Mouse (Mus musculus): Measurements from ENCODE around the gene Sphk2.
A peak's percentile ranks its signal among the peaks of the same experiment; 100 is the strongest.

Sphk2 gene

DNA sequence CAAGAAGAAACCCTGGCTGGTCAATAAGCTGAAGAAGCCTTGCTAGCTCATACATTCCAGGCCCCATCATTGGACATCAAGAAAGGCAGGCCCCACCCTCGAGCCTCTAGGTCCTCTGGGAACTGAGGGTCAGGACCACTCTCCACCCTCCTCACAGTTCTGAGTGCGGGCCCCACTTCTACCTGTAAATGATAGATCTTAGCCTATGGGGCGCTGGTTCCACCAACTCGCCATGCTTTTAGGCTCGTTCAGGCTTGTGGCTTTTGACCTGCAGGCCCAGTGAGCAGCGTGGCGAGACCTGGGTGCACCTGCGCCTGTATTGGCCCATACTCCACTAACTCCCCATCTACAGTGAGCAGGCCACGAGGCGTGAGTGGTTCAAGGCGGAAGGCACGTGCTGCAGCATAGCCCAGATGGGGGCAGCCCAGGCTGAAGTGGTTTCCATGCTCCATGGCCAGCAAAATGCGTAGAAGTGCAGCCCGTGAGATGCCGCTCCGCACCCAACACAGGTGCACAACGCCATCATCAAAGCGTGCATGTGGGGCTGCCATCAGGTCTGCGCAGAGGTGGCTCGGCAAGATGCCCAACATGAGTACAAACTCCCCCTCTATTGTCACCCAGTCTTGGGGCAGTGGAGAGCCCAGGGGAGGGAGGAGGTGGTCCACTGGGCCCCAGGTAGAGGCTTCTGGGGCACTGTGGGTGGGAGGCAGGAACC lies 7.2 kb downstream of the Sphk2 start:
- DNase-seq (ENCODE audit: low spot score in 2 of 2): no peak

DNA sequence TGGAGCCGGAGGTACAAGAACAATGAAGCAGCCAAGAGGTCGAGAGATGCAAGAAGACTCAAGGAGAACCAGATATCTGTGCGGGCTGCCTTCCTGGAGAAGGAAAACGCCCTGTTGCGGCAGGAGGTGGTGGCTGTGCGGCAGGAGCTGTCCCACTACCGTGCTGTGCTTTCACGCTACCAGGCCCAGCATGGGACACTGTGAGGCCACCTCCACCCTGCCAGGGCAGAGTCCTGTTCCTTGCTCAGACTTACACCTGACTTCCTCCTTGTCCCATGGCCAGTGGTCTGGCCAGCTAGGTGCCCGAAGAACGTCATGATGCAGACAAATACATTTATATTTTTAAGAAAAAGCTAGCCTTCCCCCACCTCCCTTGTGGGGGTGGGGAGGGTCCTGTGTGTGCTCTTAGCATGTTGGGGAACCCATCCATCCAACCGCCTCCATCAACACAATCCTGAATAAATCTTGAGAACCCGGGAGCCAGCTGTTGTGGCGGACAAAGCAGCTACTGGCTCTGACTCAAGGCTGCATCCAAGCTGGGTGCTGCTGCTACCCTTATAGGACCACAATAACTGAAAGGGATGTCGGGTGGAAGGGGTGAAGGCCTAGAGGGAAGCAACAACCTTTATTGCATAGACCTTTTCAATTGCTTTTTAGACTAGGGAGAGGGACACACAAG lies 8.0 kb downstream of the Sphk2 start:
- DNase-seq (ENCODE audit: low spot score in 2 of 2): no peak

DNA sequence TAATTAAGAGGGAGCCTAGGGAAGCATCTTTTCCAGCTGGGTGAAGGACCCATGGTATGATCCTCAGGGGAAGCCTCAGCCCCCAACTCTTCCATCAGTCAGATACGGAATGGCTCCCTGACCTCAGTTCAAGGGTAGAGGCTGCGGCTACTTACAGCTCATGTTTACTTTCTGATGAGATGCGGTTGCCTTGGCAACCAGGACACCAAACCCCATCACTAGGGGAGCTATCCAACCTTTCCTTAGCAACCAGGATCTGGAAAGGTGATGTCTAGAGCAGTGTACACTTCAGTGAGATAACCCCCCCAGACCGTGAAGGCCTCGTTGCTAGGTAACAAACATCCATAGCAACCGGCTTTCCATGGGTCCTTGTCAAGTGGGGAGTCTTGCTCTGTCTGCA lies 8.8 kb downstream of the Sphk2 start:
- no peak for DNase-seq (ENCODE audit: low spot score in 2 of 2)

DNA sequence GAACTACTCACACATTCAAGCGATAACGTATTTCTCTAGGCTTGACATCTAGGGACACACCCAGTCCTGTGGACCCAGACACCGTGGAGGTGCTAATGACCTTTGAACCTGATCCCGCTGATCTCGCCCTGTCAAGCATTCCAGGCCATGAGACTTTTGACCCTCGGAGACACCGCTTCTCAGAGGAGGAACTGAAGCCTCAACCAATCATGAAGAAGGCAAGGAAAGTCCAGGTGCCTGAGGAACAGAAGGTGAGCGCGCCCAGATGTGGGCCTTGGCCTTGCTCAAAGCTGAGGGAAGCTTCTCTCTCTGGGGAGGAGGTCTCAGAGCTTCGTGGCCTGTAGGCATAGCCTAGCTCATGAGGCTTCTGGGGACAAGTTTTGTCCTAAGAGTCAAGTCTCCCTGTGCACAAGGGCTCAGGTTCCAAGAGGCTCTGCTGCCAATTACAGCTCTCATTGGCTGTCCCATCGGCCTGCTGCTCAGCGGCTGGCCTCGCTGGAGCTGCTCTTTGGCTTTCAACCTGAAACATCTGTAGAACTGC lies 9.5 kb downstream of the Sphk2 start:
- no peak for DNase-seq (ENCODE audit: low spot score in 2 of 2)

DNA sequence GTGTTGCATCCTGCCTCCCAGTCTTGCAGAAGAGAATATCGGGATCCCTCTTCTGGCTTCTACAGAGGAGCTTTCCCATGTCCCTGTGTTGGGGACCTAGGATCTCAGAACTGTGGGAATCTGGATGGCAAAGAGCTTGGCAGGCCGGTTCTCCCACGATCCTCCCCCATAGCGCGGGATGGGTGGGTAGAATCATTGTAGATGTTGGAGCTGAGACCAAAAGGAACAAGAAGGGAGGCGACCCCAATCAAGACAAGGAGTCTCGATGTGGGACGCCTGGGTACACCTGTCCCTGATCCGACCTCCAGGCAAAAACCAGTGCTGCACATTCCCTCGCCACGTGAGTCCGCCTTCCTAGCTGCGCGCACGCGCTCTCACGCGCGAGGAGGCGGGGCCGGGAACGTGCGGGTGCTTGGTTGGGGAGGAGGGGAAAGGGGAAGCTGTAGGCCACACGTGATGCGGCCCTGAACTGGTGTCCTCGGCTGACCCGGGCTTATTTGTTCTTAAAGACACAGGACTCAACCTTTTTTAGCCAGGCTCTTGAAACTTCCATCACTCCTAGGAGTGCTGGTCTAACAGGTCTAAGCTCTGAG lies 10.3 kb downstream of the Sphk2 start:
- peak; percentile 93 to 97 for DNase-seq (ENCODE audit: low spot score in 2 of 2)

DNA sequence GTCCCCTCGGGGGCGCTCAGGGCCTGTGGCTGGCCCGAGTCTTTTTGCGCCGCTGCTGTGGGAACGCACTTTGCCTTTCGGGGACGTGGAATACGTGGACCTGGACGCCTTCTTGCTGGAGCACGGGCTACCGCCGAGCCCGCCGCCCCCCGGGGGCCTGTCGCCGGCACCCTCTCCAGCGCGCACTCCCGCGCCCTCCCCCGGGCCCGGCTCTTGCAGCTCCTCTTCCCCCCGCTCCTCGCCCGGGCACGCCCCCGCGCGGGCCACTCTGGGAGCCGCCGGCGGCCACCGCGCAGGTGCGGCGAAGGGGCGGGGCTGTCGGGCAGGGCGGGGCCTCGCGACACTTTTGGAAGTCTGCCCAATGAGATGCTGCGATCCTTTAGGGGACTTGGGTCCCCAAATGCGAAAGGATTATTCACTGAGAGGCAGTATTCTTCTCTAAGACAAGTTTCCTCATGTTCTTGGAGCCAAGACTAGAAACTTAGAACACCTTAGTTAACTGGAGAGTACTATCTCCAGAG lies 11.0 kb downstream of the Sphk2 start:
- peak; percentile 87 to 90 for DNase-seq (ENCODE audit: low spot score in 2 of 2)

DNA sequence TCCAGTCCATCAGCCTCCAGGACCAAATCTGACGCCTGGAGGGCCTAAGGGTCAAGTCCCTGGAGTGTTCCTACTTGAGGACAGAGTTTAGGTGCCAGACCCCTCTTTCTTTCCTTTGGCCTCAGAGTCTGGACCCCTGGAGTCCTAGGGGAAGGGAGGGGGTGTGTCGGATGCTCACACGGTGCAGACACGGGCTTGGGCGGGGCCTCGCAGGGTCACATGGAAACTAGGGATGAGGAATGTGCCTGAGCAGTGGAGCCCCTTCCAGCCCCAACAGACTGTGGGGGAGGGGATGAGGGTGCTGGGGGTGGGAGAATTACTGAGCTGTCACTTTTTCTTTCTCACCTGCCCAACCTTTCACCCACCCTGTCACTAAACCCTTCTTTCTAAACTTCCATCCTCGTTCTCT lies 11.9 kb downstream of the Sphk2 start:
- DNase-seq (ENCODE audit: low spot score in 2 of 2): peak; percentile 77 to 83

DNA sequence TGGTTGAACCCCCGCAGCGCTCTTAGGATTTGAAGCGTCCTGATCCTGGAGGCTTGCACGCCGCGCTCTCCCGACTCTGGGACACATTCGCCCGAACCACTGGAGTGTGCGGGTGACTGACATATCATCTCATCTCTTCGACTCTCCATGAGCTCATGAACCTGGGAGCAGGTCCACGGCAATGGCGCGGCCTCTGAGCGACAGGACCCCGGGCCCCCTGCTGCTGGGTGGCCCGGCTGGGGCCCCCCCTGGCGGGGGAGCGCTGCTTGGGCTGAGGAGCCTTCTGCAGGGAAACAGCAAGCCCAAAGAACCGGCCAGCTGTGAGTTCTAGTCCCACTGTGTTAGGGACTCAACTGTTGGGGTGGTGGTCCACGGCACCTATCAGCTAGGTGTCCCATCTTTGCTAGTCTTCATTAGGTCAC lies 12.3 kb downstream of the Sphk2 start:
- no peak for DNase-seq (ENCODE audit: low spot score in 2 of 2)

DNA sequence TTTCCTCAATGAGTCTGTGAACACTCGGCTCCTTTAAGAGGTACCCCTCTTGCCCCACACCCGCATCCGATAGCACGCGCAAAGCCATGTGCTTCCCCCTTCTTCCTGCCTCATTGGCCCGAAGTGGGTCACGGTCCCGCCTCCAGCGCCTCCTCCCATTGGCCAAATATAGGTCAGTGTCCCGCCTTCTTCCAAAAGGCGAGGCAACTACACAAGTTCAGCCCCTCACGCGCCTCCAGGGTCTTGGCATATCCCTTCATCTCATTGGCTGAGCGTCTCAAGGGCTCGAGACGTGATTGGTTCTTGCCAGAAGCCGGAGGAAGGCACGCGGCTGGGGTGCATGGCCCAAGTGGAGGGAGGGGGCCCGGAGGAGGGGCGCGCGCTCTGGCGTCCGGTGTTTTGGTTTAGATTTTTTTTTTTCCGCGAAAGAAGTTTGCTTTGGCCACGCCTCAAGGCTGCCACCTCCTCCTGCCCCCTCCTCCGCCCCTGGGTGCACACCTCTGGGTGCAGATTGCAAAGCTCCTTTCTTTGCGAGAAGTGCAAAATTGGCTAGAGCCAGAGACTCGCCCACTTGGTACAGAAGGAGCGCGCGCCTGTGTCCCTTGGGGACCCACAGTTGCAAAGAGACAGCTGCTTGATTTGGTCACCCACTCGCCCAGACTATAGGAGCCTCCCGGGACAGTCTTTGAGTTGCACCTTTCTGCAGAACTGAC lies 12.9 kb downstream of the Sphk2 start, which contains the start of gene Dbp:
Gene Dbp, plus strand, starts transcription at position 359 of the 713 bp plus-strand sequence.
- peak; percentile 98 to 99 for DNase-seq (ENCODE audit: low spot score in 2 of 2)

DNA sequence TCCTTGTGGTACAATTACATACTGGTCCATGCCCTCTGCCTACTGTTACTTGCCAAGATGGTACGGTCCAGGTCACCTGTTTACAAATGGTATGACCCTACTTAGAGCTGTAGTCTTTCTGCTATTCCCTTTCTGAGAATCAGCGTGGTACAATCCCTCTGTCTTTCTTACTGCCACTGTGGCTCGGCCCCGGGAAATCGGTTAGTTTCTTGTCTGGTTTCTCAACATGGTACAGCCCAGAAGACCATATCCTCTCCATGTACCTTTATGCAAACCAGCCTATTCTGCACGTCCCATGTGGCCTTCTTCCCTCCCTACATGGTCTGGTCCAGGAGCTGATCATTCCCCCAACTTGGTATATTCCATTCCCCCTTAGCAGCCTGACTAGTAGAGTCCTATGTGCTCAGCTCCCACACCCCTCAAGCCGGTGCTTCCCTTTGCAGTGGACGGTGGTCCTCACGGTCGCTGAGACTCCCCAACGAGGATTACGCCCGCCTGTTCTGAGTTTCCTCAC lies 13.7 kb downstream of the Sphk2 start:
- peak in 1 of 2 experiments; percentile 71 for DNase-seq (ENCODE audit: low spot score in 2 of 2)

DNA sequence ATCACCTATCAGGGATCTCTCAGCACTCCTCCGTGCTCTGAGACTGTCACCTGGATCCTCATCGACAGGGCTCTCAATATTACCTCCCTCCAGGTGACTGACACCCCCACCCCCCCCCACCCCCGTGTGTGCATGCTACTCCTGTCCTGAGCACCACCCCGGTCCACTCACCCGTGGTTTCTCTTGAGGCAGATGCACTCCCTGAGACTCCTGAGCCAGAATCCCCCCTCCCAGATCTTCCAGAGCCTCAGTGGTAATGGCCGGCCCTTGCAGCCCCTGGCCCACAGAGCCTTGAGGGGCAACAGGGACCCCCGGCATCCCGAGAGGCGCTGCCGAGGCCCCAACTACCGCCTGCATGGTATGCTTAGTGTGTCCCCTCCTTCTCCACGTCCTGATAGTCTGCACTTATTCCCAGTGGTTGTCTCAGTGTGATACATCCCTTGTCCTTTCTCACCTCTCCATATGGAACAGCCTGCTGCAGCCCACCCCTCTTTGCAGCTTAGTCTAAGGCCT lies 14.2 kb downstream of the Sphk2 start:
- DNase-seq (ENCODE audit: low spot score in 2 of 2): no peak

DNA sequence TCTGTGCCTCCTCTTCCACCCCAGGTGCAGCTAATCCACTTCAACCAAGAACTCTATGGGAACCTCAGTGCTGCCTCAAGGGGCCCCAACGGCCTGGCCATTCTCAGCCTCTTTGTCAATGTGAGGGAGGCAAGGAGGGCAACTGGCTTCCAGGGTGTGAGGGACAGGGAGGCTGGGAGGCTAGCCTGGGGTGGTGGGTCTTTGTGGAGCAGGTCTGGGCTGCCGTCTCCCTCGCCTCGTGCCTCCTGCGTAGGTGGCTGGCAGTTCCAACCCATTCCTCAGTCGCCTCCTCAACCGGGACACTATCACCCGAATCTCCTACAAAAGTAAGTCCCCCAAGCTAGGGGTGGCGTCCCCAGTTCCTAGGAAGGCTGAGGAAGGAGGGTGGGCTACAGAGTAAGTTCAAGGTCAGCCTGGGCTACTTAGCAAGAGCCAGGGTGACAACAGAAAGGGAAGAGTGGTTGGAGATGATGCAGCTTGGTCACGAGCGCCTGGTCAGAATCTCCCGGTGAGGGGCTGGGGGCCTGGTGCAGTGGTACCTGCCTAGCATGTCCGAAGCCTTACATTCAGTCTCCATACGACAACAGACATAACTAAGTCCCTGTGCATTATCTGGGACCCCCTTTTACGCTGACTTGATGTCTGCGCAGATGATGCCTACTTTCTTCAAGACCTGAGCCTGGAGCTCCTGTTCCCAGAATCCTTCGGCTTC lies 14.8 kb downstream of the Sphk2 start:
- no peak for DNase-seq (ENCODE audit: low spot score in 2 of 2)

DNA sequence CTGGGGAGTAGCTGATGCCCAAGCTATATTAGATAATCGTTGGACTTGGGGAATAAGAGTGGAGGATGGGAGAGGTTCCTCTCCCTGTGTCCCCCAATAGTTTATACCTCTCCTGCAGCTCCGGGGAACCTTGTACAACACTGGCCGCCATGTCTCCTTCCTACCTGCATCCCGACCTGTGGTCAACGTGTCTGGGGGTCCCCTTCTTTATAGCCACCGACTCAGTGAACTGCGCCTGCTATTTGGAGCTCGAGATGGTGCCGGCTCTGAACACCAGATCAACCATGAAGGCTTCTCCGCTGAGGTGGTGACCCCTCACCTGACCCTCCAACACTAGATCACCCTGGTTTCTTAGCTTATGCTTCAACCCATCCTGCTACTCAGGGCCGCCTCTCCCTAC lies 15.5 kb downstream of the Sphk2 start:
- no peak for DNase-seq (ENCODE audit: low spot score in 2 of 2)

DNA sequence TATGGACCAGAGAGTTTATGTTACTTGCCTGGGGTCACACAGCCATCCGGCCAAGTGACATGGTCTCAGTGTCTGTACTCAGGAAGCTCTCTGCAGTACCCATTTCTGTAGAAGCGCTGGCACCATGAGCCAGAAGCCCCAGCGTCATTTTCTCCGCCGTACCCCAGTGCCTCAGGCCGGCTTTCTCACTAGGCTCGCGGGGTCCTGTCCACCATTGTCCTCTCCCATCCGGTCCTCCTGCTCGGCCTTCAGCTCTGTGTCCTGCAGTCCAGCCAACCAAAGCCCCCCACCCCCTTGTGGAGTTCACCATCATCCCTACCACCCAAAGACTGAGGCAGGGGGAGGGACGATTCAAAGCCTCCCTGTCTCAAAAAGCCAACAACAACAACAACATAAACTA lies 16.2 kb downstream of the Sphk2 start:
- no peak for DNase-seq (ENCODE audit: low spot score in 2 of 2)

DNA sequence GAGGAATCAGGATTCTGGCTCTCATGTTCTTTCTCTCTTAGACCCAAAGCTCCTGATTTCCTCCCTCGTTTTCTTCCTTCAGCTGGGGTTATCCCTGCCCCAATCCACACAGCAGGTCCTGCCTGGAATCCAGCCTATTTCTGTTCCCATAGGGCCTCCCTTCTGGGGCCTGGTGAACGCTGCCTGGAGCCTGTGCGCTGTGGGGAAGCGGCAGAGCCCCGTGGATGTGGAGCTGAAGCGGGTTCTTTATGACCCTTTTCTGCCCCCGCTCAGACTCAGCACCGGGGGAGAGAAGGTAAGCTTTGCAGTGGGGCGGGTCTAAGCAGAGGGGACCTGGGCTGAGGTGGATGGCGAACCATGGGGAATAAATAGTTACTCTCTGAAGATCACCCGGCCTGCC lies 16.7 kb downstream of the Sphk2 start:
- no peak for DNase-seq (ENCODE audit: low spot score in 2 of 2)

DNA sequence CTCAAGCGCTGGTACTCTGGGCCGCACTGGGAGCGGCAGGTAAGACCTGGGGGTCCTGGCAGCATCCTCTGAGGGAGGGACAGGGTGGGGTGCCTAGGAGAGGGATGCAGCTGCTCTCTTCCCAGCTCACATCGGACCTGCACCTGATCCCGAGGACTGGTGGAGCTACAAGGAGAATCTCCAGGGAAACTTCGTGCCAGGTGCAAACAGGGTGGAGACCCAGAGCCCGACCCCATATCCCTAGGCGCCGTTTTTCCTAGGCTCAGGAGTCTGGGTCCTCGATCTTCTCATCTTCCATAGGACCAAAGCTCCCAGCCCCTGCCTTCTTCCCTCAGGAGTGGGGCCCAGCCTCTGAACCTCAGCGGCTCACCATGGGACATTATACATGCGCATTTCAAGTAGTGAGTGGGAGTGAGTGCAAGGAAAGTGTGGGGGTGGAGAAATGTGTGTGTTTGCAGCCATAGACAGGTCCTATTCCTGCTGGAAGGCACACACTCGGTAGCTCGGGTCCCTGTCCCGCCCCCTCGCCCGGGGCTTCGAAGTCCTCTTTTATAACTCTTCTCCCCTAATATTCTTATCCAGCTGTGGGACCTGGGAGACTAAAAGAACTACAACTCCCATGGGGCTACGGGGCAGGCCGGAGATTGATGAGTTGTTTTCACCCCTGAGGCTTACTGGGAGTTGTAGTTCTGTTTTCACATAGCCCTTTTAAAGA lies 17.3 kb downstream of the Sphk2 start:
- peak; percentile 62 to 78 for DNase-seq (ENCODE audit: low spot score in 2 of 2)

DNA sequence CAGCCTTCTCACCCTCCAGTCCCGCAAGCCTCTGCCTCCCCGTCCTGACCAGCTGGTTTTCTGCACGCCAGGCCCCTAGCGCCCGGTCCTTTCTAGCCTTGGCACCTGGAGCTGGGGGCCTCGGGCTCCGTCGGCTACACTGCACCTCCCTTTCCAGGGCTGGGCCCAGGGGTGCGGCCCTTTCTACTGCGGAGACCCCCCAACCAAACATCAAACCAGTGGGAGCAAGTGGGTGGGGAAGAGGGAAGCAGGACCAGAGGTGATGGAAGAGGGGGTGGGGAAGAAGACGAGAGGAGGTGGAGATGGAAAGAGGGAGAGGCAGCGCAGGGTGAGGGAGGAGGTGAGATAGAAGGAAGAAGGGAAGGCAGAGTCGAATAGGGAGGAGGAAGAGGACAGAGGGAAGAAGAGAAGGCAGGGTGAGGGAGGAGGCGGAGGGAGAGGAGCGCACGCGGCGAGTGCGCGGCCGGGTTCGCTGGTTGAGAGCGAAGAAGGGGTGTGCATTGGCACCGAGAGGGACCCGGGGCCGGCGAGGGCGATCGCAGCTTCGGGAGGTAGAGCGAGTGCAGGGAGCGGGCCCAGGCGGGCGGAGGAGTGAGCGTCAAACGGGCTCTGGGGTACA lies 18.2 kb downstream of the Sphk2 start, which contains the start of gene Car11:
Gene Car11, plus strand, starts transcription at position 321 of the 619 bp plus-strand sequence.
- no peak for DNase-seq (ENCODE audit: low spot score in 2 of 2)

DNA sequence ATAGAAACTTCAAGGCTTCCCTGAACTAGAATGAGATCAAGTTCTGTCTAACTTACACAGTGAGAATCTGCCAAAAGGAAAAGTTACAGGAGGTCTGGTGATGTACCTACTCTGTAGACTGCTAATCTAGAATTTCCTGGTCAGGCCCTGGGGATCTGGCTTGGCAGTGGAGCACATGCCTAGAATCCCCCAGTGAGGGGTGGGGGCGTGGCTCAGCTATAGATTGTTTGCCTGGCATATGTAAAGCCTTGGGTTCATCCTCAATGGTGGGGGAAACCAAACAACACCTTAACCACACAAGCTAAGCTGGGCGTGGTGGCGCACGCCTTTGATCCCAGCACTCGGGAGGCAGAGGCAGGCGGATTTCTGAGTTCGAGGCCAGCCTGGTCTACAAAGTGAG lies 19.9 kb downstream of the Sphk2 start:
- no peak for DNase-seq (ENCODE audit: low spot score in 2 of 2)

DNA sequence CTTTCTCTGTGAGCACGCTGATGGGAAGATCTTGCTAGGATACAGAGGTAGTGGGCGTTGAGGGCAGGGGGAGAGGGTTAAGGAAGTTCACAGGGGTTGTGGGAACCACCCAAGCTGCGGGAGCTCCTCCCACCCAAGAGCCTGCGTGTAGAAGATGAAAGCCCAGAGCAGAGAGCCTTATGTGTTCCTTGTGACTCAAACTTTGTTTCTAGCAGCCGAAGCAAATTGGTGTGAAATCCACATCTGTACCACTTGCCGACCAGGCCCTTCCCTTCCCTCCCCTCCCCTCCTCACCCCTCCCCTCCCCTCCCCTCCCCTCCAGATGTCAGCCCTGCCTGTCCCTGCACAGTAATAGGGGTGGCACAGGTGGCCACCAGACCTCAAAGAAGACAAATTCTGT lies 22.7 kb downstream of the Sphk2 start:
- no peak for DNase-seq (ENCODE audit: low spot score in 2 of 2)

Measured in urinary bladder, postnatal 4 days (tissue).